Mouse (Mus musculus): ENCODE data around the gene H6pd. TPM values are rescaled to one million over a fixed set of nuclear protein-coding genes. Genes with fewer than 3 reads are reported as not detected.

H6pd gene
- polyA plus RNA-seq, 1 experiment from 2014 or later: 3.1 TPM

- ATAC-seq (ENCODE audit: low FRiP score): no peak
- Histone ChIP-seq H3K4me2 (replicated peaks) (no peak overlapping the region), H3K36me3 (replicated peaks; ENCODE audit: control insufficient read depth, insufficient read depth) (no peaks in the 10 kb centered on the region), H3K9ac (no peak overlapping the region), H3K9me3 (ENCODE audit: control insufficient read depth, low read length) (no peaks in the 10 kb centered on the region), H3K27me3 (ENCODE audit: control insufficient read depth, insufficient read depth, low read length) (no peaks in the 10 kb centered on the region), H3K4me3 (replicated peaks; ENCODE audit: low read length) (no peak overlapping the region), H3K27ac (no peak overlapping the region), H3K4me1 (replicated peaks; ENCODE audit: control insufficient read depth, insufficient read depth, low read length) (peaks cover 5% of the 10 kb centered on the region)
- no peak for DNase-seq (ENCODE audit: low spot score)
- 92% methylated on average over 23 of the region's 23 CpGs for WGBS
Measured at GRCm38 (mm10) chr4:149983921-149984645, 24.7 kb downstream of the H6pd start.

- no peak overlapping the region for H3K4me3 ChIP-seq (replicated peaks; ENCODE audit: low read length)
- no peak for DNase-seq (ENCODE audit: low spot score)
- H3K27me3 ChIP-seq (ENCODE audit: control insufficient read depth, insufficient read depth, low read length): no peaks in the 10 kb centered on the region
- H3K9ac ChIP-seq: no peak overlapping the region
- H3K4me2 ChIP-seq (replicated peaks): no peak overlapping the region
- peaks cover 14% of the 10 kb centered on the region; the same call in 1 of the 2 replicates for H3K4me1 ChIP-seq (replicated peaks; ENCODE audit: control insufficient read depth, insufficient read depth, low read length)
- H3K36me3 ChIP-seq (replicated peaks; ENCODE audit: control insufficient read depth, insufficient read depth): no peaks in the 10 kb centered on the region
- 89% methylated on average over 15 of the region's 15 CpGs for WGBS
- H3K9me3 ChIP-seq (ENCODE audit: control insufficient read depth, low read length): no peaks in the 10 kb centered on the region
- H3K27ac ChIP-seq: no peak overlapping the region
- ATAC-seq (ENCODE audit: low FRiP score): no peak
Measured at GRCm38 (mm10) chr4:149982154-149982553, 26.7 kb downstream of the H6pd start.

- H3K27ac ChIP-seq: no peak overlapping the region
- H3K4me1 ChIP-seq (replicated peaks; ENCODE audit: control insufficient read depth, insufficient read depth, low read length): peaks cover 14% of the 10 kb centered on the region; the same call in 1 of the 2 replicates
- no peaks in the 10 kb centered on the region for H3K9me3 ChIP-seq (ENCODE audit: control insufficient read depth, low read length)
- H3K27me3 ChIP-seq (ENCODE audit: control insufficient read depth, insufficient read depth, low read length): no peaks in the 10 kb centered on the region
- 0 out of 2 replicates have a peak overlapping the region, but pooled peaks have one; percentile 16 for H3K9ac ChIP-seq
- no peaks in the 10 kb centered on the region for H3K36me3 ChIP-seq (replicated peaks; ENCODE audit: control insufficient read depth, insufficient read depth)
- peak; percentile 38; the same call in 1 of the 2 replicates for ATAC-seq (ENCODE audit: low FRiP score)
- peak; percentile 88 for DNase-seq (ENCODE audit: low spot score)
- no peak overlapping the region; the same call in 1 of the 2 replicates for H3K4me3 ChIP-seq (replicated peaks; ENCODE audit: low read length)
- 2% methylated on average over 12 of the region's 12 CpGs for WGBS
- peak overlapping the region; percentile 43 for H3K4me2 ChIP-seq (replicated peaks)
Measured at GRCm38 (mm10) chr4:149979819-149980308, 29.0 kb downstream of the H6pd start.

- no peaks in the 10 kb centered on the region for H3K27me3 ChIP-seq (ENCODE audit: control insufficient read depth, insufficient read depth, low read length)
- H3K4me2 ChIP-seq (replicated peaks): no peak overlapping the region
- no peaks in the 10 kb centered on the region for H3K36me3 ChIP-seq (replicated peaks; ENCODE audit: control insufficient read depth, insufficient read depth)
- ATAC-seq (ENCODE audit: low FRiP score): no peak
- no peak overlapping the region for H3K9ac ChIP-seq
- 73% methylated on average over 2 of the region's 2 CpGs for WGBS
- no peaks in the 10 kb centered on the region for H3K9me3 ChIP-seq (ENCODE audit: control insufficient read depth, low read length)
- H3K4me3 ChIP-seq (replicated peaks; ENCODE audit: low read length): no peak overlapping the region
- no peak overlapping the region for H3K27ac ChIP-seq
- no peak for DNase-seq (ENCODE audit: low spot score)
- H3K4me1 ChIP-seq (replicated peaks; ENCODE audit: control insufficient read depth, insufficient read depth, low read length): peaks cover 14% of the 10 kb centered on the region; the same call in 1 of the 2 replicates
Measured at GRCm38 (mm10) chr4:149978820-149979219, 30.0 kb downstream of the H6pd start.

- WGBS: 50% methylated on average over 17 of the region's 17 CpGs
- no peak overlapping the region for H3K4me3 ChIP-seq (replicated peaks; ENCODE audit: low read length)
- H3K27ac ChIP-seq: peak overlapping the region; percentile 32; the same call in 1 of the 2 replicates
- no peaks in the 10 kb centered on the region for H3K36me3 ChIP-seq (replicated peaks; ENCODE audit: control insufficient read depth, insufficient read depth)
- ATAC-seq (ENCODE audit: low FRiP score) (peak; percentile 28; the same call in 1 of the 2 replicates), DNase-seq (ENCODE audit: low spot score) (peak; percentile 58)
- no peaks in the 10 kb centered on the region for H3K9me3 ChIP-seq (ENCODE audit: control insufficient read depth, low read length)
- H3K27me3 ChIP-seq (ENCODE audit: control insufficient read depth, insufficient read depth, low read length): no peaks in the 10 kb centered on the region
- no peak overlapping the region for H3K9ac ChIP-seq
- no peak overlapping the region for H3K4me2 ChIP-seq (replicated peaks)
- H3K4me1 ChIP-seq (replicated peaks; ENCODE audit: control insufficient read depth, insufficient read depth, low read length): peaks cover 14% of the 10 kb centered on the region; the same call in 1 of the 2 replicates
Measured at GRCm38 (mm10) chr4:149977801-149978544, 30.9 kb downstream of the H6pd start.

- Histone ChIP-seq H3K36me3 (replicated peaks; ENCODE audit: control insufficient read depth, insufficient read depth) (no peaks in the 10 kb centered on the region), H3K9ac (no peak overlapping the region), H3K4me1 (replicated peaks; ENCODE audit: control insufficient read depth, insufficient read depth, low read length) (peaks cover 14% of the 10 kb centered on the region; the same call in 1 of the 2 replicates), H3K4me2 (replicated peaks) (no peak overlapping the region), H3K27ac (no peak overlapping the region), H3K4me3 (replicated peaks; ENCODE audit: low read length) (no peak overlapping the region), H3K9me3 (ENCODE audit: control insufficient read depth, low read length) (no peaks in the 10 kb centered on the region), H3K27me3 (ENCODE audit: control insufficient read depth, insufficient read depth, low read length) (no peaks in the 10 kb centered on the region)
- ATAC-seq (ENCODE audit: low FRiP score) (no peak), DNase-seq (ENCODE audit: low spot score) (no peak)
- 84% methylated on average over 6 of the region's 6 CpGs for WGBS
Measured at GRCm38 (mm10) chr4:149977181-149977580, 31.6 kb downstream of the H6pd start.

GRCm38 (mm10) chr4:149975730-149976254 lies 33.0 kb downstream of the H6pd start:
- Histone ChIP-seq H3K27me3 (ENCODE audit: control insufficient read depth, insufficient read depth, low read length) (no peaks in the 10 kb centered on the region), H3K36me3 (replicated peaks; ENCODE audit: control insufficient read depth, insufficient read depth) (no peaks in the 10 kb centered on the region), H3K4me2 (replicated peaks) (no peak overlapping the region), H3K27ac (no peak overlapping the region), H3K4me3 (replicated peaks; ENCODE audit: low read length) (no peak overlapping the region), H3K9me3 (ENCODE audit: control insufficient read depth, low read length) (no peaks in the 10 kb centered on the region), H3K9ac (no peak overlapping the region), H3K4me1 (replicated peaks; ENCODE audit: control insufficient read depth, insufficient read depth, low read length) (peaks cover 14% of the 10 kb centered on the region; the same call in 1 of the 2 replicates)
- 72% methylated on average over 5 of the region's 5 CpGs for WGBS
- ATAC-seq (ENCODE audit: low FRiP score) (no peak), DNase-seq (ENCODE audit: low spot score) (no peak)

- H3K9me3 ChIP-seq (ENCODE audit: control insufficient read depth, low read length): no peaks in the 10 kb centered on the region
- 83% methylated on average over 8 of the region's 8 CpGs for WGBS
- no peaks in the 10 kb centered on the region for H3K36me3 ChIP-seq (replicated peaks; ENCODE audit: control insufficient read depth, insufficient read depth)
- peaks cover 14% of the 10 kb centered on the region; the same call in 1 of the 2 replicates for H3K4me1 ChIP-seq (replicated peaks; ENCODE audit: control insufficient read depth, insufficient read depth, low read length)
- H3K27ac ChIP-seq: no peak overlapping the region
- DNase-seq (ENCODE audit: low spot score): no peak
- no peaks in the 10 kb centered on the region for H3K27me3 ChIP-seq (ENCODE audit: control insufficient read depth, insufficient read depth, low read length)
- H3K9ac ChIP-seq: no peak overlapping the region
- H3K4me2 ChIP-seq (replicated peaks): no peak overlapping the region
- no peak overlapping the region for H3K4me3 ChIP-seq (replicated peaks; ENCODE audit: low read length)
- no peak for ATAC-seq (ENCODE audit: low FRiP score)
Measured at GRCm38 (mm10) chr4:149975291-149975690, 33.5 kb downstream of the H6pd start.

GRCm38 (mm10) chr4:149971393-149971792 lies 37.4 kb downstream of the H6pd start:
- Histone ChIP-seq H3K9me3 (ENCODE audit: control insufficient read depth, low read length) (no peaks in the 10 kb centered on the region), H3K4me1 (replicated peaks; ENCODE audit: control insufficient read depth, insufficient read depth, low read length) (no peaks in the 10 kb centered on the region), H3K4me3 (replicated peaks; ENCODE audit: low read length) (no peak overlapping the region), H3K9ac (no peak overlapping the region), H3K4me2 (replicated peaks) (no peak overlapping the region), H3K27me3 (ENCODE audit: control insufficient read depth, insufficient read depth, low read length) (no peaks in the 10 kb centered on the region), H3K36me3 (replicated peaks; ENCODE audit: control insufficient read depth, insufficient read depth) (no peaks in the 10 kb centered on the region), H3K27ac (no peak overlapping the region)
- 74% methylated on average over 9 of the region's 9 CpGs for WGBS
- ATAC-seq (ENCODE audit: low FRiP score) (no peak), DNase-seq (ENCODE audit: low spot score) (no peak)

Measured in hindbrain, embryonic 14.5 days (tissue).